Mouse (Mus musculus) mature B cell (primary cell): ENCODE results near the gene Rac1.
"Not testable (repeated sequence)": the region's sequence is repeated elsewhere in the genome, so short reads cannot be mapped to it uniquely, and the experiment has no call there.

ENCODE experiments used
- in situ Hi-C: fragments of 300-500 bp; cut with MboI; formaldehyde crosslinking; loops from 2 replicates; pipeline ENCODE4 v1.14.3; 2019

Gene Rac1

GRCm38 (mm10) chr5:143525454-143526225, 2.2 kb downstream of the Rac1 start:
- in situ Hi-C loops, result no loop called here

GRCm38 (mm10) chr5:143522882-143523281, 5.0 kb downstream of the Rac1 start:
- in situ Hi-C loops, result no loop called here

- in situ Hi-C loops, result no loop called here
These were observed 7.4 kb downstream of the Rac1 start for GRCm38 (mm10) chr5:143520415-143520814.

- in situ Hi-C loops, result no loop called here
These were observed 9.7 kb downstream of the Rac1 start for GRCm38 (mm10) chr5:143518045-143518591.

GRCm38 (mm10) chr5:143517436-143517835, 10.4 kb downstream of the Rac1 start:
- in situ Hi-C loops, result no loop called here

GRCm38 (mm10) chr5:143517005-143517404, 10.8 kb downstream of the Rac1 start:
- in situ Hi-C loops, result no loop called here

GRCm38 (mm10) chr5:143514878-143515277, 13.0 kb downstream of the Rac1 start:
- in situ Hi-C loops, result no loop called here

- in situ Hi-C loops, result no loop called here
These were observed 15.5 kb downstream of the Rac1 start for GRCm38 (mm10) chr5:143512305-143512704.

- in situ Hi-C loops, result no loop called here
These were observed 16.3 kb downstream of the Rac1 start for GRCm38 (mm10) chr5:143511577-143511976.

GRCm38 (mm10) chr5:143509737-143510136, 18.1 kb downstream of the Rac1 start:
- in situ Hi-C loops, result no loop called here

GRCm38 (mm10) chr5:143509294-143509693, 18.5 kb downstream of the Rac1 start:
- in situ Hi-C loops, result no loop called here

GRCm38 (mm10) chr5:143505545-143505944, 22.3 kb downstream of the Rac1 start:
- in situ Hi-C loops, result no loop called here

- in situ Hi-C loops, result no loop called here
These were observed 22.8 kb downstream of the Rac1 start for GRCm38 (mm10) chr5:143505056-143505455.

GRCm38 (mm10) chr5:143504453-143504852, 23.4 kb downstream of the Rac1 start:
- in situ Hi-C loops, result no loop called here

GRCm38 (mm10) chr5:143503740-143504139, 24.1 kb downstream of the Rac1 start:
- in situ Hi-C loops, result no loop called here

GRCm38 (mm10) chr5:143502899-143503557, 24.8 kb downstream of the Rac1 start:
- in situ Hi-C loops, result no loop called here

- in situ Hi-C loops, result no loop called here
These were observed 26.2 kb downstream of the Rac1 start for GRCm38 (mm10) chr5:143501649-143502048.

GRCm38 (mm10) chr5:143501140-143501539, 26.7 kb downstream of the Rac1 start:
- in situ Hi-C loops, result no loop called here

GRCm38 (mm10) chr5:143500711-143501110, 27.1 kb downstream of the Rac1 start:
- in situ Hi-C loops, result not testable (repeated sequence)

- in situ Hi-C loops, result no loop called here
These were observed 28.1 kb downstream of the Rac1 start for GRCm38 (mm10) chr5:143499686-143500085.

GRCm38 (mm10) chr5:143499197-143499596, 28.6 kb downstream of the Rac1 start:
- in situ Hi-C loops, result no loop called here

GRCm38 (mm10) chr5:143497451-143497850, 30.4 kb downstream of the Rac1 start:
- in situ Hi-C loops, result no loop called here

GRCm38 (mm10) chr5:143495708-143496107, 32.1 kb downstream of the Rac1 start:
- in situ Hi-C loops, result no loop called here
